Mouse (Mus musculus): Measurements from ENCODE around the gene Cnih1. TPM values are rescaled to one million over a fixed set of nuclear protein-coding genes. Genes with fewer than 3 reads are reported as not detected.

Gene Cnih1
- total and polyA plus RNA-seq, 2 experiments from 2014 or later: 91.7 to 207 TPM

- ATAC-seq (ENCODE audit: low FRiP score): no peak
- Histone ChIP-seq H3K4me2 (ENCODE audit: low read depth, low read length, poor library complexity, severe bottlenecking) (no peak overlapping the region), H3K36me3 (ENCODE audit: insufficient read depth, low read length) (peaks cover 23% of the 10 kb centered on the region), H3K9ac (replicated peaks; ENCODE audit: low read length, poor library complexity, severe bottlenecking) (no peak overlapping the region), H3K27me3 (ENCODE audit: insufficient read depth, low read length) (no peaks in the 10 kb centered on the region), H3K4me1 (ENCODE audit: insufficient read depth, low read length) (peaks cover 7% of the 10 kb centered on the region; the same call in 1 of the 2 replicates), H3K9me3 (ENCODE audit: low read length) (no peaks in the 10 kb centered on the region), H3K27ac (ENCODE audit: low read depth, low read length) (no peak overlapping the region), H3K4me3 (ENCODE audit: low read depth, low read length) (no peak overlapping the region)
- no peak for TF ChIP-seq CTCF (IDR thresholded peaks at IDR 0.05)
- DNase-seq (ENCODE audit: low spot score): no peak
- 94% methylated on average over 8 of the region's 8 CpGs for WGBS
Observed at GRCm38 (mm10) chr14:46816916-46817622, 28.9 kb upstream of the Cnih1 start.

GRCm38 (mm10) chr14:46815640-46816039, 27.4 kb upstream of the Cnih1 start:
- WGBS: 82% methylated on average over 6 of the region's 6 CpGs

GRCm38 (mm10) chr14:46807927-46808326, 19.7 kb upstream of the Cnih1 start:
- TF ChIP-seq CTCF (IDR thresholded peaks at IDR 0.05): no peak
- ATAC-seq (ENCODE audit: low FRiP score) (no peak), DNase-seq (ENCODE audit: low spot score) (no peak)
- H3K27me3 ChIP-seq (ENCODE audit: insufficient read depth, low read length): no peaks in the 10 kb centered on the region
- 75% methylated on average over 3 of the region's 3 CpGs for WGBS
- no peak overlapping the region for H3K27ac ChIP-seq (ENCODE audit: low read depth, low read length)
- no peak overlapping the region for H3K4me2 ChIP-seq (ENCODE audit: low read depth, low read length, poor library complexity, severe bottlenecking)
- H3K9ac ChIP-seq (replicated peaks; ENCODE audit: low read length, poor library complexity, severe bottlenecking): no peak overlapping the region
- H3K36me3 ChIP-seq (ENCODE audit: insufficient read depth, low read length): peaks cover 22% of the 10 kb centered on the region
- no peak overlapping the region for H3K4me3 ChIP-seq (ENCODE audit: low read depth, low read length)
- no peaks in the 10 kb centered on the region for H3K4me1 ChIP-seq (ENCODE audit: insufficient read depth, low read length)
- no peaks in the 10 kb centered on the region for H3K9me3 ChIP-seq (ENCODE audit: low read length)

More at GRCm38 (mm10) chr14:46815640-46816039, 27.4 kb upstream of the Cnih1 start:
- Histone ChIP-seq H3K27ac (ENCODE audit: low read depth, low read length) (no peak overlapping the region), H3K27me3 (ENCODE audit: insufficient read depth, low read length) (no peaks in the 10 kb centered on the region), H3K9ac (replicated peaks; ENCODE audit: low read length, poor library complexity, severe bottlenecking) (no peak overlapping the region), H3K4me1 (ENCODE audit: insufficient read depth, low read length) (peaks cover 3% of the 10 kb centered on the region; the same call in 1 of the 2 replicates), H3K36me3 (ENCODE audit: insufficient read depth, low read length) (peaks cover 32% of the 10 kb centered on the region), H3K9me3 (ENCODE audit: low read length) (no peaks in the 10 kb centered on the region), H3K4me2 (ENCODE audit: low read depth, low read length, poor library complexity, severe bottlenecking) (no peak overlapping the region), H3K4me3 (ENCODE audit: low read depth, low read length) (no peak overlapping the region)
- ATAC-seq (ENCODE audit: low FRiP score): no peak
- TF ChIP-seq CTCF (IDR thresholded peaks at IDR 0.05): no peak
- DNase-seq (ENCODE audit: low spot score): no peak

GRCm38 (mm10) chr14:46806186-46806585, 18.0 kb upstream of the Cnih1 start:
- Histone ChIP-seq H3K27me3 (ENCODE audit: insufficient read depth, low read length) (no peaks in the 10 kb centered on the region), H3K27ac (ENCODE audit: low read depth, low read length) (no peak overlapping the region), H3K4me3 (ENCODE audit: low read depth, low read length) (no peak overlapping the region), H3K9ac (replicated peaks; ENCODE audit: low read length, poor library complexity, severe bottlenecking) (no peak overlapping the region), H3K4me2 (ENCODE audit: low read depth, low read length, poor library complexity, severe bottlenecking) (no peak overlapping the region), H3K4me1 (ENCODE audit: insufficient read depth, low read length) (no peaks in the 10 kb centered on the region), H3K9me3 (ENCODE audit: low read length) (no peaks in the 10 kb centered on the region), H3K36me3 (ENCODE audit: insufficient read depth, low read length) (peaks cover 20% of the 10 kb centered on the region)
- ATAC-seq (ENCODE audit: low FRiP score) (no peak), DNase-seq (ENCODE audit: low spot score) (no peak)
- TF ChIP-seq CTCF (IDR thresholded peaks at IDR 0.05): no peak
- 91% methylated on average over 5 of the region's 5 CpGs for WGBS

- H3K27me3 ChIP-seq (ENCODE audit: insufficient read depth, low read length): no peaks in the 10 kb centered on the region
- WGBS: 94% methylated on average over 1 of the region's 1 CpGs
- DNase-seq (ENCODE audit: low spot score) (no peak), ATAC-seq (ENCODE audit: low FRiP score) (no peak)
- H3K4me3 ChIP-seq (ENCODE audit: low read depth, low read length): no peak overlapping the region
- H3K4me2 ChIP-seq (ENCODE audit: low read depth, low read length, poor library complexity, severe bottlenecking): no peak overlapping the region
- H3K9me3 ChIP-seq (ENCODE audit: low read length): no peaks in the 10 kb centered on the region
- H3K4me1 ChIP-seq (ENCODE audit: insufficient read depth, low read length): no peaks in the 10 kb centered on the region
- no peak overlapping the region for H3K27ac ChIP-seq (ENCODE audit: low read depth, low read length)
- no peak for TF ChIP-seq CTCF (IDR thresholded peaks at IDR 0.05)
- peaks cover 8% of the 10 kb centered on the region; the same call in 1 of the 2 replicates for H3K36me3 ChIP-seq (ENCODE audit: insufficient read depth, low read length)
- no peak overlapping the region for H3K9ac ChIP-seq (replicated peaks; ENCODE audit: low read length, poor library complexity, severe bottlenecking)
Observed at GRCm38 (mm10) chr14:46803791-46804190, 15.6 kb upstream of the Cnih1 start.

- no peaks in the 10 kb centered on the region for H3K4me1 ChIP-seq (ENCODE audit: insufficient read depth, low read length)
- no peak for DNase-seq (ENCODE audit: low spot score)
- TF ChIP-seq CTCF (IDR thresholded peaks at IDR 0.05): no peak
- no peaks in the 10 kb centered on the region for H3K9me3 ChIP-seq (ENCODE audit: low read length)
- ATAC-seq (ENCODE audit: low FRiP score): no peak
- no peak overlapping the region for H3K27ac ChIP-seq (ENCODE audit: low read depth, low read length)
- no peak overlapping the region for H3K9ac ChIP-seq (replicated peaks; ENCODE audit: low read length, poor library complexity, severe bottlenecking)
- H3K4me3 ChIP-seq (ENCODE audit: low read depth, low read length): no peak overlapping the region
- no peaks in the 10 kb centered on the region for H3K27me3 ChIP-seq (ENCODE audit: insufficient read depth, low read length)
- H3K4me2 ChIP-seq (ENCODE audit: low read depth, low read length, poor library complexity, severe bottlenecking): no peak overlapping the region
- 90% methylated on average over 4 of the region's 4 CpGs for WGBS
- peaks cover 8% of the 10 kb centered on the region; the same call in 1 of the 2 replicates for H3K36me3 ChIP-seq (ENCODE audit: insufficient read depth, low read length)
Observed at GRCm38 (mm10) chr14:46803259-46803658, 15.0 kb upstream of the Cnih1 start.
